Mouse (Mus musculus) layer of hippocampus, postnatal 14 days (tissue): ENCODE data around the gene Samd15. TPM values are rescaled to one million over a fixed set of nuclear protein-coding genes. Genes with fewer than 3 reads are reported as not detected.
"Not testable (repeated sequence)": the region's sequence is repeated elsewhere in the genome, so short reads cannot be mapped to it uniquely, and the experiment has no call there.

Source experiments
- DNase-seq, 2 experiments: peaks; one replicate each; pipeline ENCODE4 v3.0.0; 2021 to 2022; ENCODE audit warnings: low spot score in 2 of 2, mixed read lengths in 1 of 2
- long read RNA-seq, 2 experiments: library from polyadenylated mRNA; stranded (forward); transcript quantifications; one replicate each; pipeline ENCODE4 v2.0.0; 2021
- total RNA-seq, 2 experiments: library from RNA; stranded (reverse); gene quantifications; 2 replicates each; pipeline ENCODE4 v1.2.3; 2021

Gene Samd15
- 1 to 10 TPM; 2.5 to 3.7 TPM for total RNA-seq
- long read RNA-seq, experiment 1: 0 reads
- long read RNA-seq, experiment 2: 0 reads

GRCm38 (mm10) chr12:87199206-87199972 is at the start of gene Samd15:
TSS of gene Samd15 (plus strand) at chr12:87199723.
- peak in 1 of 2 experiments; percentile 22 for DNase-seq

- DNase-seq: not testable (repeated sequence)
Measured at GRCm38 (mm10) chr12:87154448-87154847, 45.1 kb upstream of the Samd15 start.

GRCm38 (mm10) chr12:87157361-87157760 is 42.2 kb upstream of the Samd15 start:
- no peak for DNase-seq

DNA sequence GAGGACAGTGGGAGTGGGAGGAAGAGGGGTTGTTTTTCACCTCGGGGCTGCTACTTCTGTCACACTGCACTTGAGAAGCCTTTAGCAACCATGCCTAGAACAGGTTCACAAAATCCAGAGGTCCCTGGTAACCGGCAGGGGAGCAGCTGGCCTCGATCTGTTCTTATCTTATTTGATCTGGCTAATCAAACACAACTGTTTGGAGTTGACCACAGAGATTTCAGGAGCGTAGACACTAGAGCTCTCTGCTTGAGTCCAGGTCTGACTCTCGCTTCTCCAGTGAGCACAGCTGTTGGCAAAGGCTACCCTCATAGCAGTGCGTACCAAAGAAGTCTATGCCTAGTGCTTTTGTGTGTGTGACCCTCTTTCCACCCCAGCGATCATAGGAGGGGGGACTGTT is 41.4 kb upstream of the Samd15 start:
- DNase-seq: no peak

GRCm38 (mm10) chr12:87160310-87160709 is 39.2 kb upstream of the Samd15 start:
- no peak for DNase-seq

- DNase-seq: no peak
Measured at GRCm38 (mm10) chr12:87160815-87161214, 38.7 kb upstream of the Samd15 start.

- no peak for DNase-seq
Measured at GRCm38 (mm10) chr12:87175194-87175946, 24.2 kb upstream of the Samd15 start.

- no peak for DNase-seq
Measured at GRCm38 (mm10) chr12:87177631-87178030, 21.9 kb upstream of the Samd15 start.

GRCm38 (mm10) chr12:87193008-87193407 is 6.5 kb upstream of the Samd15 start:
- DNase-seq: no peak

- DNase-seq: no peak
Measured at GRCm38 (mm10) chr12:87195069-87195468, 4.5 kb upstream of the Samd15 start.

DNA sequence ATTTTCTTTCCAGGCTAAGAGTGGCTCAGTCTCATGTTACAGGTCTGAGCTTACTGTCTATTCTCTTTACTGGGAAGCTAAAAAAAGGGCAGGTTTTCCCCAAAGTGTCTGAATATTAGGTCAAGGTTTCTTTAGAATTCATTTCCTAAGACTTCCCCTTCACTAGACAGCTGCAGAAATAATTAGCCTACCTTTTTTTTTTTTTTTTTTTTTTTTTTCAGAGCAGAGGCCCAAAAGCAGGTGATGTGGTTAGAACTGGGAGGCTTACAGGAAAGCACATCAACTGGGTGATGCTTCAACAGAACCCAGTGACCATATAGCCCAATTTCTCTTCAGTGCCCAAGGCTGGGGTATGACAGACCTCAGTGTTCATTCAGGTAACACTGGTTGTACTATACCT is 3.2 kb upstream of the Samd15 start:
- no peak for DNase-seq

GRCm38 (mm10) chr12:87198792-87199191 is 731 bp upstream of the Samd15 start:
- DNase-seq: no peak

DNA sequence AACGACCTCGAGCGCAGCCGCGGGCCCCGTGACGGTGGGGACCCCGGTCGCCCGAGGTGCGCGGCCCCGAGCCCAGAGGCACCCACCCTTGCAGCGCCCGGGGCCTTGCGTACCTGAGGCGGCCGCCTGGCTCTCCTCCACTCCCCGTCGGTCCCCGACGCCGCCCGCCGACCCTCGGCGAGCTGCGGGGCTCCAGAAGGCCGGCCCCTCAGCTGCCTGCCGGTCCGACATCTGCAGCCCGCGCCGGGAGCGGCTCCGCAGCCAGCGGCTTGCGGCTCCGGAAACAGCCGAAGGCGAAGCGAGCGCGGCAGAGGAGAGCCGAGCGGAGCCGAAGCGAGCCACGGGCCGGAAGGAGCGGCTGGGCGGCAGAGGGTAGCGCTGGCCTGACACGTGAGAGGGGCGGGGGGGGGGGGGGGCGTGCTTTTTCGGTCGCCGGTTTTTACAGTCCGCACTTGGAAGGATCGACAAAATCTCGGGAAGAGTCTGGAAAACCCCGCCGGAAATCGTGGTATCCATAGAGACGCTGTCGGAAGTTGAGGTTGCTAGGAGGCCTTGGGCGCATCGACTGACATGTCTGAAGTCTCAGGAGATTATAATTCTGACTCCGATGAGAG is 557 bp downstream of the Samd15 start, which contains the start of gene Tmed8:
Gene Tmed8 (minus strand): TSS at position 482 of the 614 bp plus-strand sequence.
- peak; percentile 74 to 78 for DNase-seq

GRCm38 (mm10) chr12:87201694-87202093 is 2.2 kb downstream of the Samd15 start:
- DNase-seq: no peak

GRCm38 (mm10) chr12:87205789-87206188 is 6.3 kb downstream of the Samd15 start:
- not testable (repeated sequence) for DNase-seq

- DNase-seq: no peak
Measured at GRCm38 (mm10) chr12:87212844-87213606, 13.5 kb downstream of the Samd15 start.

- DNase-seq: no peak
Measured at GRCm38 (mm10) chr12:87216053-87216452, 16.5 kb downstream of the Samd15 start.

- DNase-seq: no peak
Measured at GRCm38 (mm10) chr12:87217596-87217995, 18.1 kb downstream of the Samd15 start.

DNA sequence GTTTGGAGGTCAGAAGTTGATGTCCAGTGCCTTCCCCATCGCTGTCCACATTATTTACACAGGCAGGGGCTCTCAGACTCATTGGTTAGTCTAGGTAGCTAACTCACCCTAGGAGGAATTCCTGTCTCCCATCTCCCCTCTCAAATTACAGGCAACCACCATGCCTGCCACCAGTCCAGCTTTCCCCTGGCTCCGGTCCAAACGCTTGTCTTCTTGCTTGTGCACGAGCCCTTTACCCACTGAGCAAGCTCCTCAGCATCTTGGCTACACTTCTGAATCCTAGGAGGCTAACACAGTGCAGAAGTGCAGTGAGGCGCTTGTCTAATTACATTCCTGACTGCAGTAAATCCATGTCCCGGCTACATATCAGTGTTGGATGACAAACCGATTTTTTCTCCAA is 19.8 kb downstream of the Samd15 start:
- DNase-seq: no peak

GRCm38 (mm10) chr12:87224950-87225349 is 25.4 kb downstream of the Samd15 start:
- no peak for DNase-seq

DNA sequence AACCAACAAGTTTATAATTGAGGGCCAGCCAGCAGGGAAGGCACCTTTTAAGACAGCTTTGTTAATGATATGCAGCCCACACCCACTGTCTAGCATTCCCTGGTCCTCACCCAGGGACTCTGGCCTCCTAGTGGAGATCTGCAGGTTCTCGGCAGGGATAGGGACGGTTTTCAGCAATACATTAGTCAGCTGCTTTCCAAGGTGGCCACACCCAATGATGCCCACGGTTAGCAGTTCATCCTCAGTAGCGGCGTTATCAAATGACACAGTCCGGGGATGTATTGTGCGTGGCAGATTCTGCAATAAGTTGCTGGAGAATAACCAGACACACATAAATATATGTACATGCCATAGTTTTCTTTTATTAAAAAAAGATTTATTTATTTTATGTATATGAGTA is 27.3 kb downstream of the Samd15 start:
- DNase-seq: no peak
